Mouse (Mus musculus): Measurements from ENCODE around the gene Wdr5.
"Not testable (repeated sequence)": the region's sequence is repeated elsewhere in the genome, so short reads cannot be mapped to it uniquely, and the experiment has no call there.

GRCm38 (mm10) chr2:27546041-27546440 is 31.1 kb downstream of the Wdr5 start:
- TF ChIP-seq CTCF (IDR thresholded peaks at IDR 0.05; ENCODE audit: extremely low read depth, insufficient read length, insufficient replicate concordance, low read depth, low read length); POLR2A (IDR thresholded peaks at IDR 0.05; ENCODE audit: low read depth, low read length): not testable (repeated sequence)
